Mouse (Mus musculus): Measurements from ENCODE around the gene Kcnip1. TPM values are rescaled to one million over a fixed set of nuclear protein-coding genes. Genes with fewer than 3 reads are reported as not detected.

The Kcnip1 gene
- total and polyA plus RNA-seq, 2 experiments from 2014 or later = 0.05 TPM; not detected in 1

DNA sequence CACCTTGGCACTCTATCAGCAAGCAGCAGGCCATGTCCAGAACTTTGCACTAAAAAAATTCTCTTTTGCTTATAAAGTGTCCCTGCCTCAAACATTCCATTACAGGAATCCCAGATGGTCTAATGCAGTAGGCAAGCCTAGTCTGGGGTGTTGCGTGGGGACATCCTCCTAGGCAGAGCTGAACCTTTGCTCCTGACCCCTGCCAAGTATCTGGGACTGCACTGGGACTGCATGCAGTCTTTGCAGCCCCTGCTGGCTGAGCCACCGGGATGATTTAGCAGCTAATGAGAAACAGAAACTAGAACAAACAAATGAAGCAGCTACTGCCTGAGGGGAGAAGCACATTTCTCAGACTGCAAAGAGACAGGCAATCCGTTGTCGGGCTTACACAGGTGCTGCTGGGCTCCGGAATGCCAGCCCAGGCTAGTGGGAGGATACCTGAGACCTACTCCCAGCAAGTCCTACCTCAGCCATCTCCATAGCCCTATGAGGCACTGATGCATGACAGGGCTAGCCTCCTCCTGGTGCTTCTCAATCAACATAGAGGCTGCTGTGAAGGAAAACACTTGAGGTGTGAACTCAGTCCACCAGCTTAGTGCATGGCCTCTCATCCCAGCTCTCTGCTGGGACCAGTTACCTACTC lies 174.0 kb downstream of the Kcnip1 start:
- DNase-seq (ENCODE audit: low spot score) = no peak

DNA sequence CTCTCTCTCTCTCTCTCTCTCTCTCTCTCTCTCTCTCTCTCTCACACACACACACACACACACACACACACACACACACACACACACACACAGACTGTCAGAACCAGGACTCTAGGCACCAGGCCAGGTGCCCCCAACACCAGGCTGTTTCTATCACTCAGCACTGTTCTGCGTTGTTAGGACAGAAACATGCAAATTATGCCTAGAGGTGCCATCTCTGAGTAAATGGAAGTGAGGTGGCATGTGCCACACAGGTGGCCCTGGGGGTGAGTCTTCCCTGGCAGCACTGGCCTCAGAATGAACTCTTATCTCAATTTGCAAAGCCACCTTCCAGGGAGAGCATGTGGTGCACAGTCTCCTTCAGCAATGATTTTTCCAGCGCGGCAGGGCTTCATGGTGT lies 176.9 kb downstream of the Kcnip1 start:
- H3K36me3 ChIP-seq (replicated peaks; ENCODE audit: control insufficient read depth, insufficient read depth, low read length) = no peaks in the 10 kb centered on the region
- no peak for TF ChIP-seq EP300 (IDR thresholded peaks at IDR 0.05; ENCODE audit: low read depth)
- no peak for TF ChIP-seq CTCF (IDR thresholded peaks at IDR 0.05; ENCODE audit: low read depth)
- WGBS = 29% methylated on average over 3 of the region's 3 CpGs

More for the DNA sequence above, 174.0 kb downstream of the Kcnip1 start:
- TF ChIP-seq CTCF (IDR thresholded peaks at IDR 0.05; ENCODE audit: low read depth) = no peak
- TF ChIP-seq EP300 (IDR thresholded peaks at IDR 0.05; ENCODE audit: low read depth) = no peak
- Histone ChIP-seq H3K27ac (ENCODE audit: low read depth) (no peak overlapping the region), H3K27me3 (ENCODE audit: control insufficient read depth, insufficient read depth, low read length) (no peaks in the 10 kb centered on the region), H3K4me2 (ENCODE audit: low read depth, low read length) (no peak overlapping the region), H3K4me1 (ENCODE audit: control insufficient read depth, insufficient read depth) (no peaks in the 10 kb centered on the region), H3K4me3 (ENCODE audit: low read depth, low read length) (no peak overlapping the region), H3K9me3 (replicated peaks; ENCODE audit: control insufficient read depth, low read length) (no peaks in the 10 kb centered on the region), H3K36me3 (replicated peaks; ENCODE audit: control insufficient read depth, insufficient read depth, low read length) (no peaks in the 10 kb centered on the region), H3K9ac (replicated peaks; ENCODE audit: low read depth, low read length) (no peak overlapping the region)
- no peak for ATAC-seq (ENCODE audit: insufficient read depth, low read depth)
- WGBS = 46% methylated on average over 5 of the region's 5 CpGs

DNA sequence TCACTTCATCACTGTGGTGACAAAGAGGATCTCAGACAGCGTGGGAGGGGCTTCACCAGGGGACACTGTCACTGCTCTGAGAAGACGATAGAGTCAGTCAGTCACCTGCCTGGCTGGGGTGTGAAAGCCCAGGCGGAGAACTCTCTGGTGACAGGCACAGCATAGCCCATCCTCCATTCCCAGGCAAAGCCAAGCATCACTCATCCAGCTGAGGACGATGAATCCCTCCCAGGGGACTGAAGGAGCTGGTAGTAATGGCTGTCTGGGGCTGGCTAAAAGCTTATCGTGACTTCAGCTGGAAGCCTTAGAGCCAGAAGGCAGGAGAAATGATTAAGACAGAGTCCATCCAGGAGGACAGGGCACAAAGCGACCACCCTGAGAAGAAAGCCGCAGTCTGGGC lies 182.8 kb downstream of the Kcnip1 start:
- TF ChIP-seq EP300 (IDR thresholded peaks at IDR 0.05; ENCODE audit: low read depth) (no peak), CTCF (IDR thresholded peaks at IDR 0.05; ENCODE audit: low read depth) (no peak)
- Histone ChIP-seq H3K4me1 (ENCODE audit: control insufficient read depth, insufficient read depth) (no peaks in the 10 kb centered on the region), H3K27ac (ENCODE audit: low read depth) (no peak overlapping the region), H3K9me3 (replicated peaks; ENCODE audit: control insufficient read depth, low read length) (no peaks in the 10 kb centered on the region), H3K4me3 (ENCODE audit: low read depth, low read length) (no peak overlapping the region), H3K9ac (replicated peaks; ENCODE audit: low read depth, low read length) (no peak overlapping the region), H3K4me2 (ENCODE audit: low read depth, low read length) (no peak overlapping the region), H3K36me3 (replicated peaks; ENCODE audit: control insufficient read depth, insufficient read depth, low read length) (no peaks in the 10 kb centered on the region), H3K27me3 (ENCODE audit: control insufficient read depth, insufficient read depth, low read length) (no peaks in the 10 kb centered on the region)
- WGBS = 41% methylated on average over 7 of the region's 7 CpGs
- ATAC-seq (ENCODE audit: insufficient read depth, low read depth) (no peak), DNase-seq (ENCODE audit: low spot score) (no peak)

More for the DNA sequence above, 176.9 kb downstream of the Kcnip1 start:
- DNase-seq (ENCODE audit: low spot score) (no peak), ATAC-seq (ENCODE audit: insufficient read depth, low read depth) (no peak)
- H3K27ac ChIP-seq (ENCODE audit: low read depth) = no peak overlapping the region
- no peak overlapping the region for H3K9ac ChIP-seq (replicated peaks; ENCODE audit: low read depth, low read length)
- H3K4me3 ChIP-seq (ENCODE audit: low read depth, low read length) = no peak overlapping the region
- no peaks in the 10 kb centered on the region for H3K9me3 ChIP-seq (replicated peaks; ENCODE audit: control insufficient read depth, low read length)
- no peak overlapping the region for H3K4me2 ChIP-seq (ENCODE audit: low read depth, low read length)
- H3K27me3 ChIP-seq (ENCODE audit: control insufficient read depth, insufficient read depth, low read length) = no peaks in the 10 kb centered on the region
- H3K4me1 ChIP-seq (ENCODE audit: control insufficient read depth, insufficient read depth) = no peaks in the 10 kb centered on the region

DNA sequence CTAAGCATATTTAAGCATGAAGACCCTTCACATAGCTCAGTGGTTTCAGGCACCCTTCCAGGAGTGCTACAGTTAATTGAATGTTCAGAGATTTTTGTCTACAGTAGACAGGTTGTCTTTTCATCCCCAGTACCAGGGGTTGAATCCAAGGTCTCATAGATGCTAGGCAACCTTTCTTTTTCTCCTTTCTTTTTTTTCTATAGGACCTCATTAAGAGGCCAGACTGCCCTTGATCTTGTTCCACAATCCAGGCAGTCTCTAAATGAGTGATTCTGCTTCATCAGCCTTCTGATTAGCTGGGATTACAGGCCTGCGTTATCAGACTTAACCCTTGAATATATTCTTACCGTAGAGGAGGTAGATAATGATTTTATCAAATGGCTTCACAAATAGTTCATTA lies 189.9 kb downstream of the Kcnip1 start:
- Histone ChIP-seq H3K36me3 (replicated peaks; ENCODE audit: control insufficient read depth, insufficient read depth, low read length) (no peaks in the 10 kb centered on the region), H3K4me2 (ENCODE audit: low read depth, low read length) (no peak overlapping the region), H3K4me3 (ENCODE audit: low read depth, low read length) (no peak overlapping the region), H3K27ac (ENCODE audit: low read depth) (no peak overlapping the region), H3K9me3 (replicated peaks; ENCODE audit: control insufficient read depth, low read length) (no peaks in the 10 kb centered on the region), H3K27me3 (ENCODE audit: control insufficient read depth, insufficient read depth, low read length) (no peaks in the 10 kb centered on the region), H3K4me1 (ENCODE audit: control insufficient read depth, insufficient read depth) (no peaks in the 10 kb centered on the region), H3K9ac (replicated peaks; ENCODE audit: low read depth, low read length) (no peak overlapping the region)
- TF ChIP-seq EP300 (IDR thresholded peaks at IDR 0.05; ENCODE audit: low read depth) (no peak), CTCF (IDR thresholded peaks at IDR 0.05; ENCODE audit: low read depth) (no peak)
- DNase-seq (ENCODE audit: low spot score) (no peak), ATAC-seq (ENCODE audit: insufficient read depth, low read depth) (no peak)
- 70% methylated on average over 2 of the region's 2 CpGs for WGBS

DNA sequence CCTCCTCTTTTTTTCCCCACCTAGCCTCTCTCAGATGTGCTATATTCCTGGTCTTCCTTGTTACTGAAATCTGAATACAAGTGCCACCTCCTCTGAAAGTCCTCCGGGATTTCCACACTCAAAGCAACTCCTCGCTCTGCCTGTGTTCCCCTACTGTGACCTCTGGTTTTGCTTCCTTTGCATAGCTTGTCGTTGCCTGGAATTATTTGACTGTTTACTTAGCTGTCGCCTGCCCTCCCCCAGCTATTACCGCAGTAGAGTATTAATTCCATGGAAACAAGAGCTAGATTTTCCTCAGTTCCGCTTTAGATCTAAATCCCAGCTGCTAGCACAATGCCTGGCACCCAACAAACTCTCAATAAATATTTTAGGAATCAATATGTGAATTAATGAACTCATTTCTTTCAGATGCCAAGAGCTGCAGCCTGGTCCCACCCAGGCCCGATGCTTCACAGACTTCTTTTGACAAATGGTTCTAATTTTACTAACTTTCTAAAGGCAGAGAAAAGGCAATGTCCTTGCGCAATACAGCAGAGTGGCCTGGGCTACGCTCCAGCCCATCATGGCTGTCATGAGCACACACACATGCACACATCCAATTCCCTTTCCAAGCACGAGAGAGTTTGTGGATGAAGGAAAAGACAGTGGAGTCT lies 192.4 kb downstream of the Kcnip1 start:
- Histone ChIP-seq H3K4me3 (ENCODE audit: low read depth, low read length) (no peak overlapping the region), H3K4me2 (ENCODE audit: low read depth, low read length) (no peak overlapping the region), H3K36me3 (replicated peaks; ENCODE audit: control insufficient read depth, insufficient read depth, low read length) (no peaks in the 10 kb centered on the region), H3K9me3 (replicated peaks; ENCODE audit: control insufficient read depth, low read length) (no peaks in the 10 kb centered on the region), H3K4me1 (ENCODE audit: control insufficient read depth, insufficient read depth) (no peaks in the 10 kb centered on the region), H3K27ac (ENCODE audit: low read depth) (no peak overlapping the region), H3K27me3 (ENCODE audit: control insufficient read depth, insufficient read depth, low read length) (no peaks in the 10 kb centered on the region), H3K9ac (replicated peaks; ENCODE audit: low read depth, low read length) (no peak overlapping the region)
- ATAC-seq (ENCODE audit: insufficient read depth, low read depth) (no peak), DNase-seq (ENCODE audit: low spot score) (no peak)
- no peak for TF ChIP-seq EP300 (IDR thresholded peaks at IDR 0.05; ENCODE audit: low read depth)
- no peak for TF ChIP-seq CTCF (IDR thresholded peaks at IDR 0.05; ENCODE audit: low read depth)
- WGBS = 62% methylated on average over 10 of the region's 10 CpGs
